Mouse (Mus musculus) lung, adult 2 months (tissue): ENCODE data around the gene Fgf13.

Source experiments
- CTCF ChIP-seq: fragments of 200-500 bp; IDR thresholded peaks from 2 replicates; pipeline ENCODE4 v1.5.1; 2011; ENCODE audit warnings: mild to moderate bottlenecking, low read length, control low read depth; ENCODE audit not compliant: insufficient read depth
- POLR2A ChIP-seq: fragments of 200-500 bp; IDR thresholded peaks from 2 replicates; pipeline ENCODE4 v1.6.1; 2011; ENCODE audit warnings: low read depth, mild to moderate bottlenecking, control low read depth, low read length, borderline replicate concordance; ENCODE audit errors: extremely low read depth

- TF ChIP-seq CTCF (no peak), POLR2A (no peak)
Measured at GRCm38 (mm10) chrX:59166763-59167162, 401.1 kb downstream of the Fgf13 start.
